Mouse (Mus musculus) embryonic facial prominence, embryonic 14.5 days (tissue): ENCODE measurements at regions not wholly inside any gene's neighbourhood (a gene's known extent, or its start where the extent isn't known, plus 50 kb on each side); places are given as distances from the start of the nearest gene placed in this dataset.

Source experiments
- ATAC-seq: fragments of 200-750 bp; cut with Nextera tagmentation; 2 replicates; pipeline ENCODE4 v1.8.0; 2017; ENCODE audit warnings: low read depth, moderate number of reproducible peaks, moderate TSS enrichment
- DNase-seq: peaks from one replicate; pipeline ENCODE4 v3.0.0-alpha.2; 2015; ENCODE audit warnings: low spot score
- H3K27ac ChIP-seq: fragments of 300-500 bp; sonication (generic); replicated peaks from 2 replicates; pipeline ENCODE4 v1.5.1; 2014; ENCODE audit warnings: low read depth, mild to moderate bottlenecking, low read length, moderate library complexity
- H3K27me3 ChIP-seq: fragments of 300-500 bp; sonication (generic); replicated peaks from 2 replicates; pipeline ENCODE4 v1.6.1; 2014; ENCODE audit warnings: low read length; ENCODE audit not compliant: control insufficient read depth, insufficient read depth
- H3K36me3 ChIP-seq: fragments of 300-500 bp; sonication (generic); 2 replicates; pipeline ENCODE4 v1.6.1; 2014; ENCODE audit warnings: low read length, mixed read lengths; ENCODE audit not compliant: control insufficient read depth, insufficient read depth
- H3K4me1 ChIP-seq: fragments of 300-500 bp; sonication (generic); 2 replicates; pipeline ENCODE4 v1.6.1; 2014; ENCODE audit warnings: antibody characterized with exemption, low read length; ENCODE audit not compliant: control insufficient read depth, insufficient read depth
- H3K4me2 ChIP-seq: fragments of 300-500 bp; sonication (generic); 2 replicates; pipeline ENCODE4 v1.6.1; 2014; ENCODE audit warnings: low read depth, mild to moderate bottlenecking, low read length, moderate library complexity, mixed read lengths
- H3K4me3 ChIP-seq: fragments of 300-500 bp; sonication (generic); 2 replicates; pipeline ENCODE4 v1.5.1; 2014; ENCODE audit warnings: low read depth, mild to moderate bottlenecking, low read length
- H3K9ac ChIP-seq: fragments of 300-500 bp; sonication (generic); 2 replicates; pipeline ENCODE4 v1.6.1; 2014; ENCODE audit warnings: low read depth, mild to moderate bottlenecking, low read length, moderate library complexity, mixed read lengths
- H3K9me3 ChIP-seq: fragments of 300-500 bp; sonication (generic); 2 replicates; pipeline ENCODE4 v1.6.1; 2016; ENCODE audit warnings: low read length; ENCODE audit not compliant: control insufficient read depth
- WGBS: fragments of 180-500 bp; shearing (Covaris S2); extraction: QIAGEN DNeasy Blood & Tissue Kit; methylation state at CpG from one replicate; pipeline ENCODE4 v1.1.7; 2014; 5-methylcytosine and 5-hydroxymethylcytosine counted together

GRCm38 (mm10) chr3:39397677-39398076 lies 510.9 kb downstream of the Fat4 start:
- ATAC-seq, result no peak
- DNase-seq, result no peak
- no peaks in the 10 kb centered on the region for H3K9me3 ChIP-seq
- H3K9ac ChIP-seq, result no peak overlapping the region
- no peak overlapping the region for H3K4me3 ChIP-seq
- no peak overlapping the region for H3K4me2 ChIP-seq
- no peaks in the 10 kb centered on the region for H3K27me3 ChIP-seq
- no peaks in the 10 kb centered on the region for H3K4me1 ChIP-seq
- 98% methylated on average over 2 of the region's 2 CpGs for WGBS
- no peaks in the 10 kb centered on the region for H3K36me3 ChIP-seq
- H3K27ac ChIP-seq, result no peak overlapping the region

GRCm38 (mm10) chr3:39424778-39425642 lies 538.3 kb downstream of the Fat4 start:
- H3K4me3 ChIP-seq, result no peak overlapping the region
- H3K9me3 ChIP-seq, result no peaks in the 10 kb centered on the region
- DNase-seq, result no peak
- no peaks in the 10 kb centered on the region for H3K27me3 ChIP-seq
- H3K9ac ChIP-seq, result no peak overlapping the region
- no peak overlapping the region for H3K27ac ChIP-seq
- ATAC-seq, result no peak
- no peaks in the 10 kb centered on the region for H3K4me1 ChIP-seq
- H3K36me3 ChIP-seq, result no peaks in the 10 kb centered on the region
- WGBS, result 74% methylated on average over 5 of the region's 5 CpGs
- H3K4me2 ChIP-seq, result no peak overlapping the region

- no peak overlapping the region for H3K4me3 ChIP-seq
- H3K9me3 ChIP-seq, result no peaks in the 10 kb centered on the region
- DNase-seq, result no peak
- no peak overlapping the region for H3K9ac ChIP-seq
- H3K36me3 ChIP-seq, result no peaks in the 10 kb centered on the region
- H3K27me3 ChIP-seq, result no peaks in the 10 kb centered on the region
- no peak overlapping the region for H3K4me2 ChIP-seq
- no peak overlapping the region for H3K27ac ChIP-seq
- no peaks in the 10 kb centered on the region for H3K4me1 ChIP-seq
- no peak for ATAC-seq
- 71% methylated on average over 2 of the region's 2 CpGs for WGBS
Measured at GRCm38 (mm10) chr3:39425643-39426016, 538.9 kb downstream of the Fat4 start.

GRCm38 (mm10) chr3:39443328-39443727 lies 556.6 kb downstream of the Fat4 start:
- Histone ChIP-seq H3K4me3 (no peak overlapping the region), H3K9ac (no peak overlapping the region), H3K27ac (no peak overlapping the region), H3K36me3 (no peaks in the 10 kb centered on the region), H3K9me3 (peaks cover 5% of the 10 kb centered on the region; the same call in 1 of the 2 replicates), H3K4me2 (peak overlapping the region; percentile 27; the same call in 1 of the 2 replicates), H3K4me1 (no peaks in the 10 kb centered on the region), H3K27me3 (no peaks in the 10 kb centered on the region)
- ATAC-seq (0 out of 2 replicates have a peak, but pooled peaks have one; percentile 68), DNase-seq (peak; percentile 86)
- WGBS, result 40% methylated on average over 10 of the region's 10 CpGs

- Histone ChIP-seq H3K4me2 (no peak overlapping the region), H3K9me3 (no peaks in the 10 kb centered on the region), H3K9ac (no peak overlapping the region), H3K27ac (no peak overlapping the region), H3K36me3 (no peaks in the 10 kb centered on the region), H3K27me3 (no peaks in the 10 kb centered on the region), H3K4me1 (no peaks in the 10 kb centered on the region), H3K4me3 (no peak overlapping the region)
- no peak for ATAC-seq
- DNase-seq, result no peak
Measured at GRCm38 (mm10) chr3:39455650-39456049, 568.9 kb downstream of the Fat4 start.

- ATAC-seq (peak; percentile 83), DNase-seq (peak; percentile 87)
Measured at GRCm38 (mm10) chr3:39460183-39460888, 573.6 kb downstream of the Fat4 start.

GRCm38 (mm10) chr3:39461561-39461960 lies 574.8 kb downstream of the Fat4 start:
- ATAC-seq, result no peak
- no peak overlapping the region for H3K4me3 ChIP-seq
- H3K36me3 ChIP-seq, result no peaks in the 10 kb centered on the region
- no peak overlapping the region for H3K9ac ChIP-seq
- H3K4me1 ChIP-seq, result no peaks in the 10 kb centered on the region
- WGBS, result 84% methylated on average over 4 of the region's 4 CpGs
- H3K27me3 ChIP-seq, result no peaks in the 10 kb centered on the region
- no peaks in the 10 kb centered on the region for H3K9me3 ChIP-seq
- H3K27ac ChIP-seq, result no peak overlapping the region
- no peak overlapping the region for H3K4me2 ChIP-seq
- no peak for DNase-seq

More at GRCm38 (mm10) chr3:39460183-39460888, 573.6 kb downstream of the Fat4 start:
- H3K9ac ChIP-seq, result no peak overlapping the region
- no peaks in the 10 kb centered on the region for H3K27me3 ChIP-seq
- H3K36me3 ChIP-seq, result no peaks in the 10 kb centered on the region
- peak overlapping the region; percentile 9 for H3K4me2 ChIP-seq
- WGBS, result 37% methylated on average over 14 of the region's 14 CpGs
- H3K27ac ChIP-seq, result peak overlapping the region; percentile 65
- H3K9me3 ChIP-seq, result no peaks in the 10 kb centered on the region
- no peaks in the 10 kb centered on the region for H3K4me1 ChIP-seq
- no peak overlapping the region for H3K4me3 ChIP-seq

- no peaks in the 10 kb centered on the region for H3K27me3 ChIP-seq
- no peaks in the 10 kb centered on the region for H3K4me1 ChIP-seq
- no peak overlapping the region for H3K9ac ChIP-seq
- H3K36me3 ChIP-seq, result no peaks in the 10 kb centered on the region
- no peak overlapping the region for H3K4me2 ChIP-seq
- DNase-seq, result peak; percentile 24
- WGBS, result 51% methylated on average over 3 of the region's 3 CpGs
- ATAC-seq, result no peak
- H3K27ac ChIP-seq, result no peak overlapping the region
- no peaks in the 10 kb centered on the region for H3K9me3 ChIP-seq
- no peak overlapping the region for H3K4me3 ChIP-seq
Measured at GRCm38 (mm10) chr3:39465811-39466210, 579.1 kb downstream of the Fat4 start.
